Mouse (Mus musculus): Measurements from ENCODE around the gene Bcl2.

DNA sequence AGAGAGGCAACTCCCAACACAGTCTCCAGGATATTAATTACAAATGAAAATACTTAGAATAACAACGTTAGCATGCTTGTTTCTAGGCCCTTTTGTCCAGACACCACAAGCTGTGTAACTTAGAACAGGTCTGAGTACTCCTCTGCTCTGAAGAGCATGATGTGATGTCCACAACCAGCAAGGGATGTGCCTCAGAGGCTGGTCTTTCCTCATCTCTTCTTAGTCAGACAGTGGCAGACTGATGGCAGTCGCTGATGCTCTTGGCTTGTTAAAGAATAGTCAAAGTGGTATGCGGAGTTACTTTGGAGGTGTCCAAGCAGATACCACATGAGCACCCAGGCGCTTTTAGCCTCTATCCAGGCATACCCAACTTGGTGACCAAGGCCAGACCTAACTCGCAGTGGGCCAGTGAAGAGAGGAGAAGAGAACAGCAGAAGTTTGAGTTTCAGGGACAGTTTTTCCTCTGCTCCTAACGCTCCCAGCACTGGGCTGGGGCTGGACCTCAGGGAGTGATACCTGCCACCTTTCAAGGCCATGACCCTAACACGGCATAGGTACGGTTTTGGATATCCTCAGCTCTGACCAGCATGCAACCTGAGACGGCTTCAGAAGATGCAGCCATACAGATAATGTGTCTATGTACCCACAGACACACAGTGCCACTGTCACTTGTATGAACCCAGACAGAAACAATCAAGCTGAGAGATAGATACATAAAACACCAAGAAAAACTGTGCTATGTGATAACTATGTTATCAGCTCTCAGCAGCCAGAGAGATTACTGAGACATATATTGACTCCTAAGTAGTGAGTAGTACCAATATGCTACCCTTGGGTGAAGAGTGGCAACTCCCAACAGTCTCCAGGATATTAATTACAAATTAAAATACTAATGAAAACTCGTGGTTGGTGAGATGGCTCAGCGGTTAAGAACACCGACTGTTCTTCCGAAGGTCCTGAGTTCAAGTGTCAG lies 1.3 kb upstream of the Bcl2 start:
- TF ChIP-seq CTCF (IDR thresholded peaks at IDR 0.05; ENCODE audit: borderline replicate concordance, control insufficient read depth, extremely low read depth, insufficient read depth, low read length, poor library complexity) (no peak), POLR2A (IDR thresholded peaks at IDR 0.05; ENCODE audit: control insufficient read depth, extremely low read depth, insufficient read depth, low read length, poor library complexity) (no peak)

Measured in thymus, adult 2 months (tissue).